Mouse (Mus musculus): ENCODE results near the gene Nmnat3. TPM values are rescaled to one million over a fixed set of nuclear protein-coding genes. Genes with fewer than 3 reads are reported as not detected.

Nmnat3 gene
- polyA plus RNA-seq, 1 experiment: not detected

- Histone ChIP-seq H3K27ac (ENCODE audit: insufficient read depth, low read depth, low read length) (no peak overlapping the region), H3K4me1 (ENCODE audit: control insufficient read depth, insufficient read depth, low read length) (peaks cover 22% of the 10 kb centered on the region), H3K4me3 (ENCODE audit: insufficient read depth, low read depth, low read length) (no peak overlapping the region)
- 77% methylated on average over 3 of the region's 3 CpGs for WGBS
- TF ChIP-seq CTCF (IDR thresholded peaks at IDR 0.05; ENCODE audit: insufficient read depth, low read depth, low read length) (no peak), POLR2A (IDR thresholded peaks at IDR 0.05; ENCODE audit: insufficient read depth, low read depth, low read length) (no peak)
These were observed 33.5 kb downstream of the Nmnat3 start for GRCm38 (mm10) chr9:98320785-98321184.

- WGBS: 46% methylated on average over 1 of the region's 1 CpGs
- peak overlapping the region; percentile 86 for H3K27ac ChIP-seq (ENCODE audit: insufficient read depth, low read depth, low read length)
- TF ChIP-seq CTCF (IDR thresholded peaks at IDR 0.05; ENCODE audit: insufficient read depth, low read depth, low read length) (no peak), POLR2A (IDR thresholded peaks at IDR 0.05; ENCODE audit: insufficient read depth, low read depth, low read length) (no peak)
- H3K4me1 ChIP-seq (ENCODE audit: control insufficient read depth, insufficient read depth, low read length): peaks cover 9% of the 10 kb centered on the region
- H3K4me3 ChIP-seq (ENCODE audit: insufficient read depth, low read depth, low read length): no peak overlapping the region
These were observed 38.9 kb downstream of the Nmnat3 start for GRCm38 (mm10) chr9:98326088-98326487.

DNA sequence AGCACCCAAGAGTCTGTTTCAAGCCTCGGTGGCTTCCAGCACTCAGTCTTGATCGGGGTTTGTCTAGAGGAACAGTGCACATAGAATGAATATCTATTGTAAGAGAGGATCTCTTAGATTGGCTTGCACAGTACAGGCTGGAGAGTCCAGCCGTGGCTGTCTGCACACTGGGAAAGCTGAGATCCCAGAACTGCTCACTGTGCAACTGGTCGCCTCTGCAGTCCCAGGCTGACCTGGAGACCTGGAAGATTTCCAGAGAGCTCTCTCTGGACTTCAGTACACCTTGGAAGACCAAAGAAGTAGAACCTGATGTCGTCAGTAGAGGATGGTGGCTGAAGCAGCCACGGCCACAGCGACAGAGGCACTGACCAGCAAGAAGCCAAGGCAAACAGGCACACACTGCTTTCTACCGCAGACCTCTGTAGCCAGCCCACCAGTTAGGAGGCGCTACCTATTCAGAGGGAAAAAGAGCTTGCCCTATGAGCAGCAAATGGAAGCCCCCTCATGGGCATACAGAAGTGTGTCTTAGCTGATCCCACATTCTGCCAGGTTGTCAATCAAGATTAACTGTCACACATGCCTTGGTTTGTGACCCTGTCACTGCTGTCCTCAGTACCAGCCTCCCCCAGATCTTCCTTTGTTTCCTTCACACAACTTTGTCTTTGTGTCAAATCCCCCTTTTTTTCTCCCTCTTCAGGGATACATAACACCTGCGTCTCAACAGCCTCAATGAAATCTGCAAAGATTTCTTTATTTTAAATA, 41.4 kb downstream of the Nmnat3 start:
- TF ChIP-seq POLR2A (IDR thresholded peaks at IDR 0.05; ENCODE audit: insufficient read depth, low read depth, low read length) (no peak), CTCF (IDR thresholded peaks at IDR 0.05; ENCODE audit: insufficient read depth, low read depth, low read length) (no peak)
- H3K27ac ChIP-seq (ENCODE audit: insufficient read depth, low read depth, low read length): no peak overlapping the region
- whole genome bisulfite sequencing: 86% methylated on average over 10 of the region's 10 CpGs
- H3K4me3 ChIP-seq (ENCODE audit: insufficient read depth, low read depth, low read length): no peak overlapping the region
- peaks cover 9% of the 10 kb centered on the region for H3K4me1 ChIP-seq (ENCODE audit: control insufficient read depth, insufficient read depth, low read length)

DNA sequence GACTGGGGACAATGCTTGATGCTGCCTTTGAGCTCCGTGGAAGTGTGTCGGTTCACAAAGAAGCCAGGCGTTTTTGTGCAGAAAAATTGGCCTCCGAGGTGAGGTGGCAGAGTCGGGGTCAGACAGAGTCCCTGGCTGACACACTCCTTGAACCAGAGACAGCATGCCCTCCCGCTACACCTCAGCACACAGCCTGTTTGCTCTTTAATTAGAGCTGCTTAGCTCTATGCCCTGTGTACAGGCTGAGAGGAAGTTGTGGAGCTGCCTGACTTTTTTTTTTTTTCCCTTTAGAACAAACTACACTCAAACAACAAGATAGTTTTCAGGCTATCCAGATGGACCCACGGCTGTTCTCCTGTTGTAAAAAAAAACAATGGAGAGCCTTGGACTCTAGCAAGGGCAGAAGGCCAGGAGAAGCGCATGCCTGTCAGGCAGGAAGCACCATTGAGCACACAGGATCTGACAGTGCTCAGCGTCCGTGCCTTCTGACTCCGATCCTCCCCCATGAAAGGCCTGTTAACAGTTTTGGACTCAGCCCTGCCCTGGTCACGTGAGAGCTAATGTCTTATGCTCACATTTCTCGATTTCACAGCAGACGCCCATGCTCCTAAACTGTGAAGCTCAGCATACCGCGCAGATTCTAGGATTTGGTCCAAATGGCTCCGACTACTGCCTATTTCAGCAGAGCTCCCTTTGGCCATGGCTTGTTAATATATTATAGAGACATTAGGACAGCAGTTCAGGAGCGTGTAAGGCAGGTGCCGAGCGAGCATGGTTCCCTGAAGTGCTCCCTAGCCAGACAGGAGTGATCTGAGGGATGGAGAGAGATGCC, 42.3 kb downstream of the Nmnat3 start:
- TF ChIP-seq POLR2A (IDR thresholded peaks at IDR 0.05; ENCODE audit: insufficient read depth, low read depth, low read length): no peak
- TF ChIP-seq CTCF (IDR thresholded peaks at IDR 0.05; ENCODE audit: insufficient read depth, low read depth, low read length): no peak
- no peak overlapping the region for H3K4me3 ChIP-seq (ENCODE audit: insufficient read depth, low read depth, low read length)
- no peak overlapping the region for H3K27ac ChIP-seq (ENCODE audit: insufficient read depth, low read depth, low read length)
- WGBS: 46% methylated on average over 20 of the region's 20 CpGs
- peaks cover 9% of the 10 kb centered on the region for H3K4me1 ChIP-seq (ENCODE audit: control insufficient read depth, insufficient read depth, low read length)

DNA sequence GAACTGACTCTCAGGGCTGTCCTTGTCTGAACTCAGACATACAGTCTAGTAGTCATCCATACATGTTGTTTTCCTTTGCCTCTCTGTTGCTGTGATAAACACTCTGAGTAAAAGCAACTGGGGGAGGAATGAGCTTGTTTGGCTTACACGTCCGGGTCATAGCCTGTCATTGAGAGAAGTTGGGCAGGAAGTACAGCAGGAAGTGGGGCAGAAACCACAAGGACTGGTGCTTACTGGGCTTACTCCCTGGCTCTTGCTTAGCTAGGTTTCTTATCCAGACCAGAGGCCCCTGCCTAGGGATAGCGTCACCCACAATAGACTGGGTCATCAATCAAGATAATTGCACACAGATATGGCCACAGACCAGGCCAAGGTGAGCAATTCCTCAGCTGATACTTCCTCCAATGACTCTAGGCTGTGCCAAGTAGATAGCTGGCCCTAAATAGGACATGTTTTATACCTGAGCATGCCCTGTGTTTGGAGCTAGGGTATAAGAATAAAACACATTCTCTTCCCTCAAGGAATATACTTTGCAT, 46.1 kb downstream of the Nmnat3 start:
- 88% methylated on average over 3 of the region's 3 CpGs for WGBS
- Histone ChIP-seq H3K27ac (ENCODE audit: insufficient read depth, low read depth, low read length) (no peak overlapping the region), H3K4me3 (ENCODE audit: insufficient read depth, low read depth, low read length) (no peak overlapping the region), H3K4me1 (ENCODE audit: control insufficient read depth, insufficient read depth, low read length) (peaks cover 9% of the 10 kb centered on the region)
- TF ChIP-seq POLR2A (IDR thresholded peaks at IDR 0.05; ENCODE audit: insufficient read depth, low read depth, low read length): no peak
- no peak for TF ChIP-seq CTCF (IDR thresholded peaks at IDR 0.05; ENCODE audit: insufficient read depth, low read depth, low read length)

GRCm38 (mm10) chr9:98337881-98338769, 50.9 kb downstream of the Nmnat3 start:
- TF ChIP-seq POLR2A (IDR thresholded peaks at IDR 0.05; ENCODE audit: insufficient read depth, low read depth, low read length): no peak
- TF ChIP-seq CTCF (IDR thresholded peaks at IDR 0.05; ENCODE audit: insufficient read depth, low read depth, low read length): no peak
- H3K4me1 ChIP-seq (ENCODE audit: control insufficient read depth, insufficient read depth, low read length): no peaks in the 10 kb centered on the region
- H3K4me3 ChIP-seq (ENCODE audit: insufficient read depth, low read depth, low read length): no peak overlapping the region
- 69% methylated on average over 15 of the region's 15 CpGs for WGBS
- no peak overlapping the region for H3K27ac ChIP-seq (ENCODE audit: insufficient read depth, low read depth, low read length)

DNA sequence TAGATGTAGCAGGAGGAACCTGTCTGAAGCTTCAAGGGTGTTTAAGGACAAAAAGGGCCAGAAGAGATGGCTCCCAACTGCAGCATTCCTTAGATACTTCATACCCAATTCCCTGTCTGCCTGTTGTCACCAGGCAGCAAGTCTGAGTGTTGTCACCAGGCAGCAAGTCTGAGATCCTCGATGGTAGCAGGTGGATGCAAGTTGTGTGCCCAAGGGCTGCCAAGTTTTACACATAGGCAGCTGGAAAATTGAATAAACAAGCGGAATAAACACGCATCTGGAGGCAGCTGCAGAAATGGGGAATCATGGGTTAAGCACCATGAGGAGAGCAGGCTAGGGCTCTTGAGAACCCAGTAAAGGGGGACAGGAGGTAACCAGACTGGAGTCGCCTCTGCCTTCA, 52.7 kb downstream of the Nmnat3 start:
- H3K27ac ChIP-seq (ENCODE audit: insufficient read depth, low read depth, low read length): no peak overlapping the region
- TF ChIP-seq CTCF (IDR thresholded peaks at IDR 0.05; ENCODE audit: insufficient read depth, low read depth, low read length) (no peak), POLR2A (IDR thresholded peaks at IDR 0.05; ENCODE audit: insufficient read depth, low read depth, low read length) (no peak)
- 74% methylated on average over 4 of the region's 4 CpGs for WGBS
- H3K4me3 ChIP-seq (ENCODE audit: insufficient read depth, low read depth, low read length): no peak overlapping the region
- H3K4me1 ChIP-seq (ENCODE audit: control insufficient read depth, insufficient read depth, low read length): no peaks in the 10 kb centered on the region

DNA sequence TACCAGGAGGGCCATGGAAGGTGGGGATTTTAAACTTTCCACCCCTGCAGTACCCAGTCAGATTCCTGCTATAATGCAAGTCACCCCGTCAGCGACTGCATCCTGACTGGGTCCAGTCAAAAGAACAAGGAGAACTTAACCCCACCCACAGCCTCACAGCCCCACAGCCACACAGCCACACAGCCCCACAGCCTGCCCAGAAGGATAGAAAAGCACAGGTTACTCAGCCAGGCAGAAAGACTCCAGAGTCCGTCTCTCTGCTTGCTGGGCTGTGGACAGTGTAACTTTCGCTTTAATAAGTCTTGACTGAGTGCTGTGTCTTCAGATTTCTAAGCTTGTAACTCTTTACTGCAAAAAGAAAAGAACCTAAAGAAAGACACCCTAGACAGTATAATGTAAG, 53.2 kb downstream of the Nmnat3 start:
- TF ChIP-seq CTCF (IDR thresholded peaks at IDR 0.05; ENCODE audit: insufficient read depth, low read depth, low read length): no peak
- TF ChIP-seq POLR2A (IDR thresholded peaks at IDR 0.05; ENCODE audit: insufficient read depth, low read depth, low read length): no peak
- 81% methylated on average over 4 of the region's 4 CpGs for WGBS
- H3K4me1 ChIP-seq (ENCODE audit: control insufficient read depth, insufficient read depth, low read length): no peaks in the 10 kb centered on the region
- no peak overlapping the region for H3K27ac ChIP-seq (ENCODE audit: insufficient read depth, low read depth, low read length)
- H3K4me3 ChIP-seq (ENCODE audit: insufficient read depth, low read depth, low read length): no peak overlapping the region

Data from olfactory bulb, adult 2 months (tissue).